Mouse (Mus musculus) cortical plate, adult 2 months (tissue): ENCODE results near the gene Magea6. TPM values are rescaled to one million over a fixed set of nuclear protein-coding genes. Genes with fewer than 3 reads are reported as not detected.
"Not testable (repeated sequence)": the region's sequence is repeated elsewhere in the genome, so short reads cannot be mapped to it uniquely, and the experiment has no call there.

Experiments used
- H3K27ac ChIP-seq: fragments of 200-500 bp; 2 replicates; pipeline ENCODE4 v1.5.1; 2012; ENCODE audit warnings: low read length, control low read depth, inconsistent platforms; ENCODE audit not compliant: insufficient read depth
- H3K4me1 ChIP-seq: fragments of 200-500 bp; 2 replicates; pipeline ENCODE4 v1.6.1; 2011; ENCODE audit warnings: low read length; ENCODE audit not compliant: control insufficient read depth, insufficient read depth
- H3K4me3 ChIP-seq: fragments of 200-500 bp; 2 replicates; pipeline ENCODE4 v1.5.1; 2011; ENCODE audit warnings: mild to moderate bottlenecking, low read length, control low read depth; ENCODE audit not compliant: insufficient read depth
- polyA plus RNA-seq: library from polyadenylated mRNA; depleted of rRNA; stranded (reverse); fragments of >200 nt; gene quantifications from 2 replicates; pipeline ENCODE4 v1.2.3, GENCODE M21; 2012; rRNA removed

The Magea6 gene
- polyA plus RNA-seq, result not detected in 2 replicates

GRCm38 (mm10) chrX:154935887-154936286 is at the start of gene Magea6:
Magea6 (minus strand) TSS chrX:154935987.
- not testable (repeated sequence) for H3K27ac ChIP-seq, H3K4me1 ChIP-seq, H3K4me3 ChIP-seq

- not testable (repeated sequence) for H3K27ac ChIP-seq, H3K4me1 ChIP-seq, H3K4me3 ChIP-seq
Measured at GRCm38 (mm10) chrX:154949405-154949804, 13.6 kb upstream of the Magea6 start, which contains the start of gene Magea3. Magea3 (minus strand) TSS chrX:154949505.

GRCm38 (mm10) chrX:154890167-154890566 is 45.6 kb downstream of the Magea6 start, which contains the start of gene Cldn34b1:
Cldn34b1 (minus strand) TSS chrX:154890267.
- H3K27ac ChIP-seq, H3K4me3 ChIP-seq, H3K4me1 ChIP-seq: not testable (repeated sequence)

Other genes with a start within 250 kb of the Magea6 start
- gene Cldn34b1, start 45.7 kb downstream of the Magea6 start, polyA plus RNA-seq, result not detected in 2 replicates
- not detected in 2 replicates for gene Magea3, start 13.5 kb upstream of the Magea6 start, polyA plus RNA-seq
- not detected in 2 replicates for gene Magea8, start 59.9 kb upstream of the Magea6 start, polyA plus RNA-seq
- gene Magea5, start 127.2 kb upstream of the Magea6 start, polyA plus RNA-seq, result not detected in 2 replicates
- gene Magea1, start 153.8 kb upstream of the Magea6 start, polyA plus RNA-seq, result not detected in 2 replicates
- not detected in 2 replicates for gene Magea2, start 157.7 kb upstream of the Magea6 start, polyA plus RNA-seq
- not detected in 2 replicates for gene Cldn34b2, start 192.4 kb upstream of the Magea6 start, polyA plus RNA-seq